Mouse (Mus musculus) forebrain, embryonic 15.5 days (tissue): Measurements from ENCODE around the gene Mpg. TPM values are rescaled to one million over a fixed set of nuclear protein-coding genes. Genes with fewer than 3 reads are reported as not detected.

Experiments used
- ATAC-seq: fragments of 200-750 bp; cut with Nextera tagmentation; replicated peaks from 2 replicates; pipeline ENCODE4 v1.8.0; 2017; ENCODE audit warnings: mild to moderate bottlenecking, moderate TSS enrichment, moderate library complexity
- H3K27ac ChIP-seq: fragments of 300-500 bp; sonication (generic); replicated peaks from 2 replicates; pipeline ENCODE4 v1.5.1; 2015; ENCODE audit warnings: mild to moderate bottlenecking, inconsistent platforms
- H3K27me3 ChIP-seq: fragments of 300-500 bp; sonication (generic); 2 replicates; pipeline ENCODE4 v1.6.1; 2015; ENCODE audit warnings: inconsistent platforms
- H3K36me3 ChIP-seq: fragments of 300-500 bp; sonication (generic); 2 replicates; pipeline ENCODE4 v1.6.1; 2015; ENCODE audit warnings: mild to moderate bottlenecking, inconsistent platforms
- H3K4me1 ChIP-seq: fragments of 300-500 bp; sonication (generic); 2 replicates; pipeline ENCODE4 v1.6.1; 2015; ENCODE audit warnings: inconsistent platforms
- H3K4me2 ChIP-seq: fragments of 300-500 bp; sonication (generic); replicated peaks from 2 replicates; pipeline ENCODE4 v1.6.1; 2015; ENCODE audit warnings: mild to moderate bottlenecking, inconsistent platforms
- H3K4me3 ChIP-seq: fragments of 300-500 bp; sonication (generic); 2 replicates; pipeline ENCODE4 v1.5.1; 2015; ENCODE audit warnings: mild to moderate bottlenecking, inconsistent platforms
- H3K9ac ChIP-seq: fragments of 300-500 bp; sonication (generic); replicated peaks from 2 replicates; pipeline ENCODE4 v1.6.1; 2015; ENCODE audit warnings: mild to moderate bottlenecking, inconsistent platforms
- H3K9me3 ChIP-seq: fragments of 300-500 bp; sonication (generic); 2 replicates; pipeline ENCODE4 v1.6.1; 2016; ENCODE audit warnings: inconsistent platforms
- WGBS: fragments of 180-500 bp; shearing (Covaris S2); methylation state at CpG from one replicate; pipeline ENCODE4 v1.1.7; 2015; ENCODE audit warnings: mixed read lengths; 5-methylcytosine and 5-hydroxymethylcytosine counted together
- polyA plus RNA-seq: library from polyadenylated mRNA; unstranded; fragments of >200 nt; fragmentation: Nextera tagmentation; extraction: Ambion mirVana; gene quantifications from 2 replicates; pipeline ENCODE4 v1.2.1, GENCODE M21; 2015

Gene Mpg
- polyA plus RNA-seq, 1 experiment from 2014 or later = 33.5 TPM

GRCm38 (mm10) chr11:32236132-32236531, 9.8 kb downstream of the Mpg start:
- Histone ChIP-seq H3K4me1 (peaks cover 53% of the 10 kb centered on the region), H3K4me3 (no peak overlapping the region), H3K4me2 (no peak overlapping the region), H3K9me3 (no peaks in the 10 kb centered on the region), H3K36me3 (peaks cover 32% of the 10 kb centered on the region), H3K9ac (no peak overlapping the region), H3K27me3 (no peaks in the 10 kb centered on the region), H3K27ac (peak overlapping the region; percentile 85)
- 23% methylated on average over 2 of the region's 2 CpGs for WGBS
- peak; percentile 41 for ATAC-seq

GRCm38 (mm10) chr11:32236712-32237410, 10.6 kb downstream of the Mpg start:
- peaks cover 53% of the 10 kb centered on the region for H3K4me1 ChIP-seq

GRCm38 (mm10) chr11:32237411-32237795, 11.1 kb downstream of the Mpg start:
- Histone ChIP-seq H3K9me3 (no peaks in the 10 kb centered on the region), H3K4me2 (no peak overlapping the region), H3K4me3 (no peak overlapping the region), H3K27ac (no peak overlapping the region), H3K9ac (no peak overlapping the region), H3K27me3 (no peaks in the 10 kb centered on the region), H3K36me3 (peaks cover 26% of the 10 kb centered on the region), H3K4me1 (peaks cover 53% of the 10 kb centered on the region)
- ATAC-seq = no peak
- 90% methylated on average over 3 of the region's 3 CpGs for WGBS

More at GRCm38 (mm10) chr11:32236712-32237410, 10.6 kb downstream of the Mpg start:
- no peaks in the 10 kb centered on the region for H3K9me3 ChIP-seq
- H3K27ac ChIP-seq = peak overlapping the region; percentile 85
- WGBS = 45% methylated on average over 9 of the region's 9 CpGs
- no peak for ATAC-seq
- H3K4me3 ChIP-seq = no peak overlapping the region
- H3K27me3 ChIP-seq = no peaks in the 10 kb centered on the region
- H3K36me3 ChIP-seq = peaks cover 32% of the 10 kb centered on the region
- H3K9ac ChIP-seq = no peak overlapping the region
- no peak overlapping the region for H3K4me2 ChIP-seq

- no peaks in the 10 kb centered on the region for H3K9me3 ChIP-seq
- no peak overlapping the region for H3K9ac ChIP-seq
- H3K27ac ChIP-seq = 0 out of 2 replicates have a peak overlapping the region, but pooled peaks have one; percentile 23
- ATAC-seq = peak; percentile 35; the same call in 1 of the 2 replicates
- peaks cover 53% of the 10 kb centered on the region for H3K4me1 ChIP-seq
- 69% methylated on average over 5 of the region's 5 CpGs for WGBS
- peaks cover 24% of the 10 kb centered on the region for H3K36me3 ChIP-seq
- H3K4me3 ChIP-seq = no peak overlapping the region
- no peaks in the 10 kb centered on the region for H3K27me3 ChIP-seq
- H3K4me2 ChIP-seq = no peak overlapping the region
Measured at GRCm38 (mm10) chr11:32238093-32238860, 12.0 kb downstream of the Mpg start.

GRCm38 (mm10) chr11:32241391-32241790, 15.1 kb downstream of the Mpg start:
- Histone ChIP-seq H3K36me3 (peaks cover 30% of the 10 kb centered on the region), H3K27me3 (no peaks in the 10 kb centered on the region), H3K27ac (no peak overlapping the region), H3K4me2 (no peak overlapping the region), H3K4me1 (peaks cover 22% of the 10 kb centered on the region), H3K4me3 (no peak overlapping the region), H3K9ac (no peak overlapping the region), H3K9me3 (no peaks in the 10 kb centered on the region)
- ATAC-seq = no peak

- no peak overlapping the region for H3K4me3 ChIP-seq
- H3K27me3 ChIP-seq = no peaks in the 10 kb centered on the region
- H3K9me3 ChIP-seq = no peaks in the 10 kb centered on the region
- no peak overlapping the region for H3K9ac ChIP-seq
- peaks cover 14% of the 10 kb centered on the region for H3K4me1 ChIP-seq
- peaks cover 36% of the 10 kb centered on the region for H3K36me3 ChIP-seq
- ATAC-seq = no peak
- H3K27ac ChIP-seq = no peak overlapping the region
- no peak overlapping the region for H3K4me2 ChIP-seq
- 91% methylated on average over 3 of the region's 3 CpGs for WGBS
Measured at GRCm38 (mm10) chr11:32242209-32242608, 15.9 kb downstream of the Mpg start.

GRCm38 (mm10) chr11:32243205-32243955, 17.1 kb downstream of the Mpg start:
- no peak for ATAC-seq
- H3K27ac ChIP-seq = no peak overlapping the region
- no peaks in the 10 kb centered on the region for H3K27me3 ChIP-seq
- no peaks in the 10 kb centered on the region for H3K9me3 ChIP-seq
- H3K36me3 ChIP-seq = peaks cover 42% of the 10 kb centered on the region
- H3K9ac ChIP-seq = no peak overlapping the region
- WGBS = 83% methylated on average over 7 of the region's 7 CpGs
- no peak overlapping the region for H3K4me3 ChIP-seq
- no peak overlapping the region for H3K4me2 ChIP-seq
- peaks cover 2% of the 10 kb centered on the region for H3K4me1 ChIP-seq

GRCm38 (mm10) chr11:32244064-32244463, 17.8 kb downstream of the Mpg start:
- Histone ChIP-seq H3K9ac (no peak overlapping the region), H3K27ac (no peak overlapping the region), H3K4me2 (no peak overlapping the region), H3K4me1 (no peaks in the 10 kb centered on the region), H3K9me3 (no peaks in the 10 kb centered on the region), H3K27me3 (no peaks in the 10 kb centered on the region), H3K36me3 (peaks cover 45% of the 10 kb centered on the region), H3K4me3 (no peak overlapping the region)
- ATAC-seq = no peak
- WGBS = 91% methylated on average over 3 of the region's 3 CpGs

GRCm38 (mm10) chr11:32244617-32245016, 18.3 kb downstream of the Mpg start:
- no peak overlapping the region for H3K4me2 ChIP-seq
- H3K4me1 ChIP-seq = no peaks in the 10 kb centered on the region
- no peak for ATAC-seq
- H3K4me3 ChIP-seq = no peak overlapping the region
- peaks cover 47% of the 10 kb centered on the region for H3K36me3 ChIP-seq
- no peak overlapping the region for H3K27ac ChIP-seq
- WGBS = 88% methylated on average over 1 of the region's 1 CpGs
- no peaks in the 10 kb centered on the region for H3K27me3 ChIP-seq
- no peak overlapping the region for H3K9ac ChIP-seq
- H3K9me3 ChIP-seq = no peaks in the 10 kb centered on the region

GRCm38 (mm10) chr11:32245614-32246013, 19.3 kb downstream of the Mpg start:
- peaks cover 44% of the 10 kb centered on the region for H3K36me3 ChIP-seq
- ATAC-seq = no peak
- H3K27me3 ChIP-seq = no peaks in the 10 kb centered on the region
- H3K27ac ChIP-seq = no peak overlapping the region
- no peak overlapping the region for H3K4me2 ChIP-seq
- no peak overlapping the region for H3K9ac ChIP-seq
- H3K4me3 ChIP-seq = no peak overlapping the region
- no peaks in the 10 kb centered on the region for H3K4me1 ChIP-seq
- WGBS = 95% methylated on average over 6 of the region's 6 CpGs
- H3K9me3 ChIP-seq = no peaks in the 10 kb centered on the region

GRCm38 (mm10) chr11:32247068-32247467, 20.8 kb downstream of the Mpg start:
- Histone ChIP-seq H3K4me2 (no peak overlapping the region), H3K36me3 (peaks cover 39% of the 10 kb centered on the region), H3K9me3 (no peaks in the 10 kb centered on the region), H3K4me1 (no peaks in the 10 kb centered on the region), H3K4me3 (no peak overlapping the region), H3K27ac (no peak overlapping the region), H3K9ac (no peak overlapping the region), H3K27me3 (no peaks in the 10 kb centered on the region)
- no peak for ATAC-seq

GRCm38 (mm10) chr11:32248350-32248749, 22.0 kb downstream of the Mpg start:
- H3K9me3 ChIP-seq = no peaks in the 10 kb centered on the region
- no peak overlapping the region for H3K9ac ChIP-seq
- no peak overlapping the region for H3K4me2 ChIP-seq
- H3K27me3 ChIP-seq = no peaks in the 10 kb centered on the region
- WGBS = 80% methylated on average over 3 of the region's 3 CpGs
- no peak overlapping the region for H3K4me3 ChIP-seq
- no peak overlapping the region for H3K27ac ChIP-seq
- no peaks in the 10 kb centered on the region for H3K4me1 ChIP-seq
- H3K36me3 ChIP-seq = peaks cover 46% of the 10 kb centered on the region
- no peak for ATAC-seq
